Mouse (Mus musculus) B cell, adult (primary cell): ENCODE measurements around the gene Pamr1. TPM values are rescaled to one million over a fixed set of nuclear protein-coding genes. Genes with fewer than 3 reads are reported as not detected.

Experiments used
- total RNA-seq: library from RNA; stranded (reverse); gene quantifications from 4 replicates; pipeline ENCODE4 v1.2.4, GENCODE M21; 2023; ENCODE audit not compliant: inconsistent age

Pamr1 gene
- 1.2 to 2.9 TPM (median 1.8 TPM) in 4 replicates for total RNA-seq

GRCm38 (mm10) chr2:102549611-102550266, at the start of gene Pamr1:
Gene Pamr1 (plus strand): TSS chr2:102550012.

GRCm38 (mm10) chr2:102658163-102658660, 108.4 kb downstream of the Pamr1 start, which contains the start of gene Slc1a2:
Gene Slc1a2 (plus strand): TSS chr2:102658659.

Other genes starting within 250 kb of the Pamr1 start
- gene Trim44, start 142.2 kb upstream of the Pamr1 start, total RNA-seq: 50.1 to 64.4 TPM (median 57.4 TPM) in 4 replicates
- 0.45 to 0.90 TPM (median 0.54 TPM) in 3 of 4 replicates, not detected in the other for gene Fjx1, start 97.5 kb upstream of the Pamr1 start, total RNA-seq
- gene Slc1a2, start 108.6 kb downstream of the Pamr1 start, total RNA-seq: 0.10 to 0.33 TPM (median 0.19 TPM) in 3 of 4 replicates, not detected in the other